Mouse (Mus musculus) cerebellum, adult 2 months (tissue): ENCODE results near the gene Pebp1.

ENCODE experiments used
- CTCF ChIP-seq: fragments of 200-500 bp; IDR thresholded peaks from 2 replicates; pipeline ENCODE4 v1.5.1; 2011; ENCODE audit warnings: low read depth, mild to moderate bottlenecking, control low read depth, low read length, moderate library complexity, borderline replicate concordance; ENCODE audit not compliant: insufficient read depth
- POLR2A ChIP-seq: fragments of 200-500 bp; IDR thresholded peaks from 2 replicates; pipeline ENCODE4 v1.6.1; 2011; ENCODE audit warnings: low read length, control low read depth, borderline replicate concordance; ENCODE audit not compliant: insufficient read depth

GRCm38 (mm10) chr5:117313420-117313819, 26.0 kb upstream of the Pebp1 start:
- TF ChIP-seq CTCF (no peak), POLR2A (no peak)
